Mouse (Mus musculus) forebrain, embryonic 16.5 days (tissue): ENCODE data around the gene Atpif1. TPM values are rescaled to one million over a fixed set of nuclear protein-coding genes. Genes with fewer than 3 reads are reported as not detected.

Experiments
- ATAC-seq: fragments of 200-750 bp; cut with Nextera tagmentation; 2 replicates; pipeline ENCODE4 v1.8.0; 2017; ENCODE audit warnings: mild to moderate bottlenecking, moderate library complexity
- H3K27ac ChIP-seq: fragments of 300-500 bp; sonication (generic); 2 replicates; pipeline ENCODE4 v1.5.1; 2014; ENCODE audit warnings: low read length, control low read depth
- H3K27me3 ChIP-seq: fragments of 300-500 bp; sonication (generic); replicated peaks from 2 replicates; pipeline ENCODE4 v1.6.1; 2014; ENCODE audit warnings: low read length; ENCODE audit not compliant: control insufficient read depth, insufficient read depth
- H3K36me3 ChIP-seq: fragments of 300-500 bp; sonication (generic); 2 replicates; pipeline ENCODE4 v1.6.1; 2014; ENCODE audit not compliant: control insufficient read depth, insufficient read depth
- H3K4me1 ChIP-seq: fragments of 300-500 bp; sonication (generic); replicated peaks from 2 replicates; pipeline ENCODE4 v1.6.1; 2014; ENCODE audit warnings: low read length; ENCODE audit not compliant: control insufficient read depth, insufficient read depth
- H3K4me2 ChIP-seq: fragments of 300-500 bp; sonication (generic); 2 replicates; pipeline ENCODE4 v1.6.1; 2014; ENCODE audit warnings: mild to moderate bottlenecking, low read length, control low read depth
- H3K4me3 ChIP-seq: fragments of 300-500 bp; sonication (generic); replicated peaks from 2 replicates; pipeline ENCODE4 v1.5.1; 2014; ENCODE audit warnings: mild to moderate bottlenecking, low read length, control low read depth
- H3K9ac ChIP-seq: fragments of 300-500 bp; sonication (generic); replicated peaks from 2 replicates; pipeline ENCODE4 v1.6.1; 2014; ENCODE audit warnings: low read depth, low read length, control low read depth
- H3K9me3 ChIP-seq: fragments of 300-500 bp; sonication (generic); 2 replicates; pipeline ENCODE4 v1.6.1; 2016; ENCODE audit warnings: low read length; ENCODE audit not compliant: control insufficient read depth
- whole genome bisulfite sequencing: fragments of 180-500 bp; shearing (Covaris S2); extraction: QIAGEN DNeasy Blood & Tissue Kit; methylation state at CpG from one replicate; pipeline ENCODE4 v1.1.7; 2014; 5-methylcytosine and 5-hydroxymethylcytosine counted together
- polyA plus RNA-seq: library from polyadenylated mRNA; unstranded; fragments of >200 nt; fragmentation: Nextera tagmentation; extraction: Ambion mirVana; gene quantifications from 2 replicates; pipeline ENCODE4 v1.2.1, GENCODE M21; 2015

Atpif1 gene
- polyA plus RNA-seq, result 1,102 and 1,203 TPM in 2 replicates

DNA sequence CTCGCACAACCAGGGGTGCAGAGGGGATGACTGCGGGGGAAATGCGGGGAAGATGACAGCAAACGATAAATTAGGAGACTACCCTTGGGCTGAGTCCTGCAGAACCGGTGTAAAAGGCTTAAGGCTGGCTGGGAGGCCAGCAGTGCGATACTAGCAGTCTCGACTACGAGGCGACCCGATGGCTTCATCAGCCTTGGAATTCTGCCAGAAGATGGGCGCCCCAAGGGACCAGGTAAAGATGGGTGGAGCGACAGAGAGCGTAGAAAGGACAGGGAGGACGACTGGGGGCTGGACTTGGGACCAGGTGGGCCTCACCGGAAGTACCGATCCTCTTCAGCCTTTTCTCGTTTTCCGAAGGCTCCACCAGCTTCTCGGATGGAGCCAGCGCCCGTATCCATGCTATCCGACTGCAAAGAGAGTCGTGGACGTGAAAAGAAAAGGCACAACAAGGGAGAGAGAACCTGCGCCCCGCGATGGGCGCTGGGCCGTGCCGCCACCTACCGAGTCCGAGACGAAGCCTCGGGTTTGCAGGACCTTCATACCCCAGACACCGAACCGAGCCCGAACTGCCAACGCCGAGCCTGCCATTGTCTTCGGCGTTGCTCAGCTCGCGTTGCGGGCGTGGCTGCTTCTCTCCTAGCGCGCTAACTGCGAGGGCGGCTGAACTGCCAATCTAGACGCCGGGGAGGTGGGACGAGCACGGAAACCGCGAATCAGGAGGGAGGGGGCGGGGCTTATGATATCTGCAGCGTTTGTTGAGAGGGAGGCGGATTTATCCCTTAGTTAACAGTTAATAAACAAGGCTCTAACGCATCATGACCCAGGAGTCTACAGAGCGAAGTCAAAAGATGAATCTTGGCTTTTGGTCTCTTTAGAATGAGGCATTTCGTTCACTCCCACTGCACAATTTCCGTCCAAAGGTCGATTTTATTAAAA lies at the start of gene Atpif1:
Gene Atpif1, minus strand, starts transcription at position 679 of the 936 bp plus-strand sequence.
- ATAC-seq, result peak; percentile 95
- under 1% methylated on average over 63 of the region's 63 CpGs for WGBS
- peak within 1 kb of the TSS; percentile 89 for H3K4me2 ChIP-seq
- peaks cover 36% of the 10 kb centered on the region for H3K4me1 ChIP-seq
- peaks cover 8% of the 10 kb centered on the region for H3K36me3 ChIP-seq
- H3K4me3 ChIP-seq, result peak within 1 kb of the TSS; percentile 68
- no peaks in the 10 kb centered on the region for H3K9me3 ChIP-seq
- no peaks in the 10 kb centered on the region for H3K27me3 ChIP-seq
- peak within 1 kb of the TSS; percentile 93 for H3K27ac ChIP-seq
- H3K9ac ChIP-seq, result peak within 1 kb of the TSS; percentile 85

DNA sequence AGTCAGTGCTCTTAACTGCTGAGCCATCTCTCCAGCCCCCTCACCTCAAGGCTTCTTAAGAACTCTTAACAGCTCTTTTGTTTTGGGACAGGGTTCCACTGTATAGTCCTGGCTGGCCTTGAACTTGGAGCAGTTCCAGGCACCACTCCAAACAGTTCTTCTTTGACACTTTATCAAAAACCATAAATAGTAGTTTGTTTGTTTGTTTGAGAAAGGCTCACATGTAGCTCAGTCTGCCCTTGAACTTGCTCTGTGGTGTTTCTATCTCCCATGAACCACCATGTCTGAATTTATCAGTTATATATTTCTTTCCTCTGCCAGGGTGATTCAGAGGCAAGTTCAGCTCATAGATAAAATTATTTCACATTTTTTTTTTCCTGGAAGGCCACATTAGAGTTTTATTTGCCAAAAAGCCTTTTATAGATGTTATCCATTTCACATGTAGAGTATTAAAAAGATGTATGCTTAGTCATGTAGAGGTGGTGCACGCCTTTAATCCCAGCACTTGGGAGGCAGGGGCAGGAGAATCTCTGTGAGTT lies 41.4 kb upstream of the Atpif1 start:
- 82% methylated on average over 1 of the region's 1 CpGs for WGBS
- H3K27me3 ChIP-seq, result no peaks in the 10 kb centered on the region
- H3K9ac ChIP-seq, result no peak overlapping the region
- 0 out of 2 replicates have a peak, but pooled peaks cover 2% of the 10 kb centered on the region for H3K4me1 ChIP-seq
- H3K9me3 ChIP-seq, result no peaks in the 10 kb centered on the region
- no peak overlapping the region for H3K4me2 ChIP-seq
- no peaks in the 10 kb centered on the region for H3K36me3 ChIP-seq
- ATAC-seq, result no peak
- no peak overlapping the region for H3K4me3 ChIP-seq
- H3K27ac ChIP-seq, result no peak overlapping the region

DNA sequence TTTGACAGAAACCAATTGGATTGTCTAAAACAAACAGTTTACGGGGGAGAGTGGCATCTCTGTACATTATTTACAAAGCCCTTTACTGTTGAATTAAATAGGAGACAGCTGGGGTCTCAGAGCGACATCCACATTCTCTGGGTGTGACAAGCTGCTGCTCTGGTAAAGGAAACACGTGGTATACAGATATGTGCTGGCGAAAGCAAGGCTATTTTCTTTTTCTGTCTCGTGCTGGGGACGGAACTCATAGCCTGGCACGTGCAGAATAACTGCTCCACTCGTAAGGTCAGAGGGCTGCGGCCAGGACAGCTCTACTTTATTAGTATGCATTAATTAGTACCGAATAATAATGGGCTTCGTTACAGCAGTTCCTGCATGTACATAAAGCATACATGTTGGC lies 39.9 kb upstream of the Atpif1 start:
- Histone ChIP-seq H3K27ac (no peak overlapping the region), H3K36me3 (no peaks in the 10 kb centered on the region), H3K4me3 (no peak overlapping the region), H3K4me2 (0 out of 2 replicates have a peak overlapping the region, but pooled peaks have one; percentile 16), H3K9ac (no peak overlapping the region), H3K9me3 (no peaks in the 10 kb centered on the region), H3K4me1 (0 out of 2 replicates have a peak, but pooled peaks cover 2% of the 10 kb centered on the region), H3K27me3 (no peaks in the 10 kb centered on the region)
- 33% methylated on average over 11 of the region's 11 CpGs for WGBS
- no peak for ATAC-seq

DNA sequence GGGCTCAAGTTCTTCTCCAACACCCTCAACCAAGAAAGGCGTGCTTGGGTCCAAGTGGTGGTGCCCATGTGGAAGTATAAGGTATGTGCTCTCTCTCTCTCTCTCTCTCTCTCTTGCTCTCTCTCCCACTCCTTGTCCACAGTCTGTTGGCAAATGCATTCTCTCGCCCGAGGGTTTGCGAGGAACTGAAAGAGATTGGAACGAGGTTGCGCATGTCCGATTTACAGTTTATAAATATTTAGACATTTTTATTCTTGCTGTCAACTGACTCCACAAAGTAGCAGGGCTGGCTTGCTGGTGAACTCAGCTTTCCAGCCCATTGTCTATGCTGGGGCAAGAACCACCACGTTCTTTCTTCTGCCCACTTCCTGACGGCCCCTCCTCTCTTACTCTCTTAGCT lies 37.7 kb upstream of the Atpif1 start:
- 74% methylated on average over 9 of the region's 9 CpGs for WGBS
- ATAC-seq, result no peak
- Histone ChIP-seq H3K9ac (no peak overlapping the region), H3K9me3 (no peaks in the 10 kb centered on the region), H3K4me1 (0 out of 2 replicates have a peak, but pooled peaks cover 2% of the 10 kb centered on the region), H3K4me3 (no peak overlapping the region), H3K4me2 (no peak overlapping the region), H3K27me3 (no peaks in the 10 kb centered on the region), H3K27ac (no peak overlapping the region), H3K36me3 (no peaks in the 10 kb centered on the region)

DNA sequence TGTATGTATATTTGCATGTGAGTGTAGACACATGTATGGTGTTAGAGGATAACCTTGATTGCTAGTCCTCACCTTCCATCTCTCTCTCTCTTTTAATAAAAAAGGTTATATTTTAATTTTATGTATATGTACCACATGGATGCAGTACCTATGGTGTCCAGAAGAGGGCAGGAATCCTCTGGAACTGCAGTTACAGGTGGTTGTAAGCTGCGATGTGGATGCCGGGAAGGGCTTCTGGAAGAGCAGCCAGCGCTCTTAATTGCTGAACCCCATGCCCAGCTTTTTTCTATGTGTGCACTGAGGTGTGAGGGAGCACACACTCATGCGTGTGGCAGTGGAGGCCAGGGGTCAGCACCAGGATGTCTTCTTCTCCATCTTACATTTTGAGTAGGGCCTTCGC lies 35.7 kb upstream of the Atpif1 start:
- 88% methylated on average over 5 of the region's 5 CpGs for WGBS
- ATAC-seq, result no peak

DNA sequence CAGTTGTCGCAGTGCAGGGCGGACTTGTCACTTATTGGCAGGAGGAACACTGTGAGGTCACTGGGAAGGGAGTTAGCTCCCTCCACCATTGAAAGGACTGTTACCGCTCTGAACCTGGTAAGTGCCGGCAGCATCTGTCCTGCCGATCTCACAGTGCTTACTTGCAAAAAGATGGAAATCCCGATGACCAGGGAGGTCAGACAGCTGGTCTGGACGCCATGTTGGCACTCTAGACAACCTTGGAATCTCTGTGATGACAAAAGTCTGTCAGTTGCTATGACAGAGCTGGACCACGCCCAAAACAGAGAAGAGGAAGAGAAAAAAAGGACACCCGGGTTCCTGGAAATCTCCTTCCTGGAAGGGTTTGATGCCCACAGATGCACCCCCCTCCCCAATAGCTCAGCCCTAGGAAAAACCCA lies 33.9 kb upstream of the Atpif1 start:
- H3K4me3 ChIP-seq, result no peak overlapping the region
- H3K9ac ChIP-seq, result no peak overlapping the region
- H3K4me1 ChIP-seq, result no peaks in the 10 kb centered on the region
- H3K27ac ChIP-seq, result no peak overlapping the region
- H3K27me3 ChIP-seq, result no peaks in the 10 kb centered on the region
- ATAC-seq, result no peak
- H3K36me3 ChIP-seq, result no peaks in the 10 kb centered on the region
- no peak overlapping the region for H3K4me2 ChIP-seq
- WGBS, result 79% methylated on average over 9 of the region's 9 CpGs
- H3K9me3 ChIP-seq, result no peaks in the 10 kb centered on the region

More for the DNA sequence above, 35.7 kb upstream of the Atpif1 start:
- Histone ChIP-seq H3K9me3 (no peaks in the 10 kb centered on the region), H3K4me3 (no peak overlapping the region), H3K4me2 (no peak overlapping the region), H3K9ac (no peak overlapping the region), H3K27ac (no peak overlapping the region), H3K36me3 (no peaks in the 10 kb centered on the region), H3K27me3 (no peaks in the 10 kb centered on the region), H3K4me1 (0 out of 2 replicates have a peak, but pooled peaks cover 2% of the 10 kb centered on the region)

DNA sequence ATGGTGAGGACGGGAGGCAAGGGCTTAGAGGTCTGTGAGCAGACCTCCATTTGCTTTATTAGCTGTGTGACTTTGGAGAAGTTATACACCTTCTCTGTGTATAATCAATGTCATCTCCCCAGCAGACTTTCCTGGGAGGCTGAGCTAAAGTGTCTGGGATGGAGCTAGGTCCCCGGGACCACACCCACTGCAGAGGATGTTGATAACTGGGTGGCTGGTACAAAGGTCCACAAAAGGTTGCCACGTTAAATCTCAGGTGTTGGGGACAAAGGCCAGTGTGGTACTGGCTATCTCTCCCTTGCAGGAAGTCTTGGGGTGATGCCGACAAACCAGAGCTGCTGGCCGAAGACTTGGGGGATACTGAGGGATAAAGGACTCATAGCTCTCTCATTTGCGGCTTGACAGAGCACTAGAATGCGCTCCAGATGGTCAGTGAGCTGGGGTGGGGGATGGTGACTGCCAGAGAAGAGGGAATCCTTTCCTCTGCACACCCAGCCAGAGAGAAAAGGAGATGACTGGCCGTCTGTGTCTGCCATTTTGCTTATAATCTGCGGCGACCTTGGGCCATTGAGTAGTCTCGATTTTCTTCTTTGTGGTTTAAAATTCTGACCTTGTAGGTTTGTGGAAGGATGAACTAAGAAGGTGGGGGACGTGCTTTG lies 31.8 kb upstream of the Atpif1 start:
- H3K9me3 ChIP-seq, result no peaks in the 10 kb centered on the region
- no peak for ATAC-seq

DNA sequence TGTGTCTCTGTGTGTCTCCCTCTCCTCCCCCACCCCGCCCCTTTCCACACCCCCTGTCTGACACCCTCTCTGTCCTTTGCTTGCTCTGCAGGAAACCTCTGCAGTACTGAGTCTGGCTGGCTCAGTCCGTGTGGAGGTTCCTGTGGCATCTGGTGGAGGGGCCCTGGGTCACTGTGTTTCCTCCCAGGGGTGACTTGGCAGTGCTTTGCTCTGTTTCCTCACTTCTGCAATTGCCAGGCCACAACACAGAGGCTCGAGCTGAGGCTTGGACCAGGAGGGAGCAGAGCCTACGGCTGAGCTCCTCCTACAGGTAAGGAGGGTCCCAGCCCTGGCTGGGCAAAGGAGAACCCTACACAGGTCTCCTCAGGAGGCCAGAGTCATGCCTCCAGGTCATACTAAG lies 30.5 kb upstream of the Atpif1 start, which contains the start of gene Ptafr:
Gene Ptafr, plus strand, starts transcription at position 103 of the 400 bp plus-strand sequence.
- ATAC-seq, result no peak
- Histone ChIP-seq H3K9me3 (no peaks in the 10 kb centered on the region), H3K4me2 (no peak within 1 kb of the TSS), H3K9ac (no peak within 1 kb of the TSS), H3K27me3 (no peaks in the 10 kb centered on the region), H3K36me3 (no peaks in the 10 kb centered on the region), H3K4me1 (no peaks in the 10 kb centered on the region), H3K27ac (no peak within 1 kb of the TSS), H3K4me3 (no peak within 1 kb of the TSS)
- WGBS, result 44% methylated on average over 4 of the region's 4 CpGs

More for the DNA sequence above, 31.8 kb upstream of the Atpif1 start:
- H3K27ac ChIP-seq, result no peak overlapping the region
- no peaks in the 10 kb centered on the region for H3K27me3 ChIP-seq
- H3K4me2 ChIP-seq, result no peak overlapping the region
- H3K9ac ChIP-seq, result no peak overlapping the region
- H3K4me3 ChIP-seq, result no peak overlapping the region
- 80% methylated on average over 12 of the region's 12 CpGs for WGBS
- no peaks in the 10 kb centered on the region for H3K36me3 ChIP-seq
- H3K4me1 ChIP-seq, result no peaks in the 10 kb centered on the region

DNA sequence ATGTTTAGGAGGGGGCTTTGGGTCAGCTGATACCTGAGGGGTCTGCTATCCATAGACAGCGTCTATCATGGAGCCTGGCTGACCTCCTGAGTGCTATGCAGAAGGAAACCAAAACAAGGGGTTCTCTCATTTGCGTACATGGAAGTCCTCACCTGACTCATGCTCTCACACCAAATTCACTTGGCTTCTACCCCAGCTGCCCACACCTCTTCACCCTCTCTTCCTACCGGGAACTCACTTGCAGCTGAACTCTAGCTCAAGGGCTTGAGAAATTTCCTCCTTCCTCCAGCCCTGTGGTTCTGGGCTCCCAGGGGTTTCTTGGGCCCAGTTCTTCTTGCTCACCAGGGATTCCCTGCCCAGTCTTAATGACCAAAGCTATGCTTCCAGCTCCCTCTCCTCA lies 29.8 kb upstream of the Atpif1 start:
- no peak overlapping the region for H3K4me2 ChIP-seq
- H3K27ac ChIP-seq, result no peak overlapping the region
- no peaks in the 10 kb centered on the region for H3K9me3 ChIP-seq
- H3K9ac ChIP-seq, result no peak overlapping the region
- H3K4me1 ChIP-seq, result no peaks in the 10 kb centered on the region
- H3K36me3 ChIP-seq, result no peaks in the 10 kb centered on the region
- H3K27me3 ChIP-seq, result no peaks in the 10 kb centered on the region
- 89% methylated on average over 3 of the region's 3 CpGs for WGBS
- no peak overlapping the region for H3K4me3 ChIP-seq
- ATAC-seq, result no peak
